Comparison of ENCODE assay signal across 14 mouse cellular contexts in genomic region chr6:31211616-31212015, GRCm38 (mm10).
DNase-seq lines count a peak whose midpoint lies in the region.
"Had no signal": no experiment of that assay in that cellular context is flagged by ENCODE, and none has a peak within 500 bp of the region (broad histone marks: within the 10 kb centered on the region; RNA-seq: fewer than 3 reads in every experiment).

No protein-coding gene starts in this region.

- DNase-seq in heart, adult 11 months, result peak; percentile 71
- DNase-seq in heart, adult 18-20 months, result no peak
- peak; percentile 19 for DNase-seq in 416B (ENCODE audit: low read depth)
- DNase-seq in B cell, adult 2 months, result peak; percentile 24 to 25
- DNase-seq in urinary bladder, postnatal 10 days (ENCODE audit: low spot score), result no peak
- DNase-seq in cerebellum, adult 18-20 months, result no peak
- DNase-seq: adrenal gland, postnatal 10 days; cerebellum, adult 2 months; cerebellum, postnatal 25 days; forebrain, postnatal 0 days; gastrocnemius, postnatal 10 days; gastrocnemius, postnatal 36 days; heart, postnatal 10 days; heart, postnatal 36 days had no signal

Comparison
In these comparisons a context has a peak if more than half of its experiments do, and no peak if none do; other contexts are left out.
1. DNase-seq: peak in heart, adult 11 months (single experiment), 416B (single experiment) and B cell, adult 2 months (2 of 2); none in heart, adult 18-20 months (0 of 2), urinary bladder, postnatal 10 days (single experiment) and cerebellum, adult 18-20 months (0 of 2).